Mouse (Mus musculus) gastrocnemius, postnatal 36 days (tissue): Measurements from ENCODE around the gene Kcnq1. TPM values are rescaled to one million over a fixed set of nuclear protein-coding genes. Genes with fewer than 3 reads are reported as not detected.

ENCODE experiments used
- DNase-seq, 2 experiments: peaks; one replicate each; pipeline ENCODE4 v3.0.0; 2022
- intact Hi-C: fragments of 180-260 bp; cut with DNase I; formaldehyde crosslinking; loops from one replicate; pipeline ENCODE4 v1.15.1; 2025
- total RNA-seq, 2 experiments: library from RNA; stranded (reverse); gene quantifications; 2 replicates each; pipeline ENCODE4 v1.2.3; 2021

Kcnq1 gene
- total RNA-seq, 2 experiments from 2014 or later = 0.31 to 0.69 TPM

- intact Hi-C loops = no loop called here
- no peak for DNase-seq
These were observed 283.7 kb downstream of the Kcnq1 start for GRCm38 (mm10) chr7:143389860-143390259.

GRCm38 (mm10) chr7:143390277-143390948, 284.3 kb downstream of the Kcnq1 start:
- no peak for DNase-seq
- intact Hi-C loops = no loop called here

- intact Hi-C loops = no loop called here
- DNase-seq = peak in 1 of 2 experiments; percentile 24
These were observed 289.0 kb downstream of the Kcnq1 start for GRCm38 (mm10) chr7:143395113-143395563.

- intact Hi-C loops = no loop called here
- DNase-seq = no peak
These were observed 293.6 kb downstream of the Kcnq1 start for GRCm38 (mm10) chr7:143399756-143400155.

GRCm38 (mm10) chr7:143400599-143400998, 294.4 kb downstream of the Kcnq1 start:
- DNase-seq = no peak
- intact Hi-C loops = no loop called here

GRCm38 (mm10) chr7:143401429-143402016, 295.4 kb downstream of the Kcnq1 start:
- intact Hi-C loops = no loop called here

GRCm38 (mm10) chr7:143404296-143404695, 298.1 kb downstream of the Kcnq1 start:
- intact Hi-C loops = no loop called here
- DNase-seq = no peak

More at GRCm38 (mm10) chr7:143401429-143402016, 295.4 kb downstream of the Kcnq1 start:
- no peak for DNase-seq

- intact Hi-C loops = no loop called here
- DNase-seq = peak in 1 of 2 experiments; percentile 43
These were observed 301.9 kb downstream of the Kcnq1 start for GRCm38 (mm10) chr7:143407931-143408501.

GRCm38 (mm10) chr7:143408615-143409021, 302.5 kb downstream of the Kcnq1 start:
- intact Hi-C loops = no loop called here
- peak; percentile 56 to 57 for DNase-seq

- intact Hi-C loops = no loop called here
- DNase-seq = peak in 1 of 2 experiments; percentile 40
These were observed 306.4 kb downstream of the Kcnq1 start for GRCm38 (mm10) chr7:143412606-143413005.

GRCm38 (mm10) chr7:143415070-143415469, 308.9 kb downstream of the Kcnq1 start:
- intact Hi-C loops = no loop called here

GRCm38 (mm10) chr7:143416406-143416805, 310.2 kb downstream of the Kcnq1 start:
- intact Hi-C loops = no loop called here
- no peak for DNase-seq

More at GRCm38 (mm10) chr7:143415070-143415469, 308.9 kb downstream of the Kcnq1 start:
- no peak for DNase-seq

- no peak for DNase-seq
These were observed 311.7 kb downstream of the Kcnq1 start for GRCm38 (mm10) chr7:143417875-143418274.

GRCm38 (mm10) chr7:143419585-143420160, 313.5 kb downstream of the Kcnq1 start:
- DNase-seq = no peak
- intact Hi-C loops = no loop called here

More at GRCm38 (mm10) chr7:143417875-143418274, 311.7 kb downstream of the Kcnq1 start:
- intact Hi-C loops = no loop called here

GRCm38 (mm10) chr7:143428142-143428813, 322.1 kb downstream of the Kcnq1 start:
- no peak for DNase-seq
- intact Hi-C loops = no loop called here

- DNase-seq = no peak
- intact Hi-C loops = no loop called here
These were observed 322.8 kb downstream of the Kcnq1 start for GRCm38 (mm10) chr7:143428814-143429499.

GRCm38 (mm10) chr7:143432631-143433030, 326.5 kb downstream of the Kcnq1 start:
- intact Hi-C loops = no loop called here
- no peak for DNase-seq

GRCm38 (mm10) chr7:143433331-143433730, 327.2 kb downstream of the Kcnq1 start:
- intact Hi-C loops = no loop called here
- DNase-seq = peak; percentile 63 to 70

GRCm38 (mm10) chr7:143437231-143437893, 331.2 kb downstream of the Kcnq1 start:
- DNase-seq = no peak
- intact Hi-C loops = no loop called here
